Mouse (Mus musculus) heart, embryonic 16.5 days (tissue): ENCODE data around the gene Stra6l. TPM values are rescaled to one million over a fixed set of nuclear protein-coding genes. Genes with fewer than 3 reads are reported as not detected.
A peak's percentile ranks its signal among the peaks of the same experiment; 100 is the strongest.

Experiments used
- ATAC-seq: fragments of 200-750 bp; cut with Nextera tagmentation; replicated peaks from 2 replicates; pipeline ENCODE4 v1.8.0; 2017; ENCODE audit warnings: moderate number of reproducible peaks; ENCODE audit not compliant: insufficient read depth, low FRiP score; ENCODE audit errors: extremely low read depth
- H3K27ac ChIP-seq: fragments of 300-500 bp; sonication (generic); 2 replicates; pipeline ENCODE4 v1.5.1; 2014; ENCODE audit warnings: mild to moderate bottlenecking, low read length, control low read depth, moderate library complexity
- H3K27me3 ChIP-seq: fragments of 300-500 bp; sonication (generic); 2 replicates; pipeline ENCODE4 v1.6.1; 2014; ENCODE audit warnings: low read length, mixed read lengths; ENCODE audit not compliant: control insufficient read depth, insufficient read depth
- H3K36me3 ChIP-seq: fragments of 300-500 bp; sonication (generic); 2 replicates; pipeline ENCODE4 v1.6.1; 2014; ENCODE audit not compliant: control insufficient read depth, insufficient read depth
- H3K4me1 ChIP-seq: fragments of 300-500 bp; sonication (generic); 2 replicates; pipeline ENCODE4 v1.6.1; 2014; ENCODE audit warnings: low read length, mixed read lengths; ENCODE audit not compliant: control insufficient read depth, insufficient read depth
- H3K4me2 ChIP-seq: fragments of 300-500 bp; sonication (generic); 2 replicates; pipeline ENCODE4 v1.6.1; 2014; ENCODE audit warnings: low read depth, mild to moderate bottlenecking, control low read depth, low read length
- H3K4me3 ChIP-seq: fragments of 300-500 bp; sonication (generic); 2 replicates; pipeline ENCODE4 v1.5.1; 2014; ENCODE audit warnings: mild to moderate bottlenecking, control low read depth, low read length
- H3K9ac ChIP-seq: fragments of 300-500 bp; sonication (generic); 2 replicates; pipeline ENCODE4 v1.6.1; 2014; ENCODE audit warnings: low read length, control low read depth
- H3K9me3 ChIP-seq: fragments of 300-500 bp; sonication (generic); replicated peaks from 2 replicates; pipeline ENCODE4 v1.6.1; 2016; ENCODE audit warnings: low read length; ENCODE audit not compliant: control insufficient read depth
- WGBS: fragments of 180-500 bp; shearing (Covaris S2); extraction: QIAGEN DNeasy Blood & Tissue Kit; methylation state at CpG from one replicate; pipeline ENCODE4 v1.1.7; 2014; 5-methylcytosine and 5-hydroxymethylcytosine counted together
- polyA plus RNA-seq: library from polyadenylated mRNA; unstranded; fragments of >200 nt; fragmentation: Nextera tagmentation; extraction: Ambion mirVana; gene quantifications from 2 replicates; pipeline ENCODE4 v1.2.1, GENCODE M21; 2015

The Stra6l gene
- polyA plus RNA-seq, 1 experiment from 2014 or later, result 0.05 TPM

GRCm38 (mm10) chr4:45819208-45819931 lies 29.1 kb upstream of the Stra6l start:
- peak overlapping the region; percentile 64 for H3K4me2 ChIP-seq
- peaks cover 43% of the 10 kb centered on the region for H3K4me1 ChIP-seq
- no peaks in the 10 kb centered on the region for H3K9me3 ChIP-seq
- peaks cover 11% of the 10 kb centered on the region for H3K27me3 ChIP-seq
- H3K4me3 ChIP-seq, result peak overlapping the region; percentile 36
- peaks cover 2% of the 10 kb centered on the region; the same call in 1 of the 2 replicates for H3K36me3 ChIP-seq
- WGBS, result 2% methylated on average over 17 of the region's 17 CpGs
- H3K9ac ChIP-seq, result peak overlapping the region; percentile 64
- ATAC-seq, result peak; percentile 91
- H3K27ac ChIP-seq, result peak overlapping the region; percentile 94

GRCm38 (mm10) chr4:45820074-45820830 lies 28.2 kb upstream of the Stra6l start:
- ATAC-seq, result peak; percentile 82
- Histone ChIP-seq H3K4me1 (peaks cover 45% of the 10 kb centered on the region), H3K9ac (peak overlapping the region; percentile 67), H3K27ac (peak overlapping the region; percentile 94), H3K4me2 (peak overlapping the region; percentile 64), H3K4me3 (peak overlapping the region; percentile 36; the same call in 1 of the 2 replicates), H3K27me3 (peaks cover 19% of the 10 kb centered on the region), H3K36me3 (no peaks in the 10 kb centered on the region), H3K9me3 (no peaks in the 10 kb centered on the region)
- 14% methylated on average over 8 of the region's 8 CpGs for WGBS

DNA sequence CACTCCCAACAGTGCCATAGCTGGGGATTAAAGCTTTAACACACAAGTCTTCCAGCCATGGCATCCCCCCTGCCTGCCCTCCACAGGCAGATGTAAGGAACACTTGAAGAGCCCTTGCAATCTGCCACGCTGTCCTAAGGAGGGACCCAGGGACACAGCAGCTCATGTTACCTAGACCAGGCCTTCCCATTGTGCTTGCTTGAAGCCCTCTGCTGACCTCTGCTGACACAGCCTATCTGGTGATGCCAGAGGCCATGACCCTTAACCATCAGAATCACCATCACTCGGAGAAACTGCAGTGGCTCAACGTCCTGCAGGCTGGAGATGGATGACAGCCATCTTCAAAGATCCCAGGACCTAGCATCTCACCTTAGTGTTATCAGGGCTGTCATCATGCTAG lies 26.5 kb upstream of the Stra6l start:
- H3K27ac ChIP-seq, result no peak overlapping the region
- no peaks in the 10 kb centered on the region for H3K9me3 ChIP-seq
- no peak overlapping the region for H3K4me2 ChIP-seq
- no peak overlapping the region for H3K4me3 ChIP-seq
- no peaks in the 10 kb centered on the region for H3K36me3 ChIP-seq
- H3K4me1 ChIP-seq, result peaks cover 43% of the 10 kb centered on the region
- 56% methylated on average over 3 of the region's 3 CpGs for WGBS
- no peak for ATAC-seq
- peaks cover 36% of the 10 kb centered on the region for H3K27me3 ChIP-seq
- H3K9ac ChIP-seq, result no peak overlapping the region

DNA sequence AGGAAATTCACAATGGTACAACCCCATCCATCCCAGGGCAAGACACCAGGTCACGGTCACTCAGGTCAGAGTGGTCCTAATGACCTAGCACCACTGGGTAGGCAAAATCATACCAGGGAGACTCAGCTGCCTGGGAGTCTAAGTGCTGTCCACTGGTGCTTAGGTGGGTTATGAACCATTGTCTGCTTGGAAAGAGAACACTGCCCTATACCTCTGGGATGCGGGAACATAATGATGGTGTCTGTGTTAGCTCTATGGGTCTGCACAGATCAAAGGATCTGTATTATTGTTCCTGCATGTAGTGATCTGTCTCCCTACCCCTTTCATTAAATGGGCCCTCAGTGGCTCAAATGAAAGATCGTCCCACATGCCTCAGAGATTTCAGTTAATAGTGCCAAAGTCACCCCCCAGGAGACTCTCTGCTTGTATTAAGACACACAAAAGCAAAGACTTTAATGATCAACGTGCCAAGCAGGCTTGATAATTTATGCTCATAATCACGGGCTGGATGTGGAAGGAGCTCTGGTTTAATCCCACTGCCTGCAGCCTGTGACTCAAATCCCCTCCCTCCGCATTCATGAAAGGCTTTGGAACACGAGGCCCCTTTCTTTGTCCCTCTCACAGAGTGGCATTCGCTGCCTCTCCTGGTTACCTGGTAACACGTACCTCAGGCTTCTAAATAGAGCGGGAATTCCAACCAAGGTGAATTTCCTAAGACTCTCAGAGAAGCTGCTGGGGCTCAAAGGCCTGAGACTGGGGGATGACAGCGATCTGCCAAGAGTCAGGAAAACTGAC lies 25.5 kb upstream of the Stra6l start:
- peaks cover 46% of the 10 kb centered on the region for H3K27me3 ChIP-seq
- H3K4me1 ChIP-seq, result peaks cover 43% of the 10 kb centered on the region
- H3K27ac ChIP-seq, result no peak overlapping the region
- no peak overlapping the region for H3K4me2 ChIP-seq
- H3K4me3 ChIP-seq, result no peak overlapping the region
- ATAC-seq, result no peak
- H3K36me3 ChIP-seq, result no peaks in the 10 kb centered on the region
- no peaks in the 10 kb centered on the region for H3K9me3 ChIP-seq
- WGBS, result 45% methylated on average over 11 of the region's 11 CpGs
- H3K9ac ChIP-seq, result 0 out of 2 replicates have a peak overlapping the region, but pooled peaks have one; percentile 33

GRCm38 (mm10) chr4:45824049-45824760 lies 24.3 kb upstream of the Stra6l start:
- ATAC-seq, result no peak
- Histone ChIP-seq H3K27me3 (peaks cover 56% of the 10 kb centered on the region), H3K9me3 (no peaks in the 10 kb centered on the region), H3K4me2 (no peak overlapping the region), H3K4me1 (peaks cover 34% of the 10 kb centered on the region), H3K36me3 (no peaks in the 10 kb centered on the region), H3K27ac (no peak overlapping the region), H3K4me3 (no peak overlapping the region), H3K9ac (peak overlapping the region; percentile 3; the same call in 1 of the 2 replicates)
- 18% methylated on average over 10 of the region's 10 CpGs for WGBS

DNA sequence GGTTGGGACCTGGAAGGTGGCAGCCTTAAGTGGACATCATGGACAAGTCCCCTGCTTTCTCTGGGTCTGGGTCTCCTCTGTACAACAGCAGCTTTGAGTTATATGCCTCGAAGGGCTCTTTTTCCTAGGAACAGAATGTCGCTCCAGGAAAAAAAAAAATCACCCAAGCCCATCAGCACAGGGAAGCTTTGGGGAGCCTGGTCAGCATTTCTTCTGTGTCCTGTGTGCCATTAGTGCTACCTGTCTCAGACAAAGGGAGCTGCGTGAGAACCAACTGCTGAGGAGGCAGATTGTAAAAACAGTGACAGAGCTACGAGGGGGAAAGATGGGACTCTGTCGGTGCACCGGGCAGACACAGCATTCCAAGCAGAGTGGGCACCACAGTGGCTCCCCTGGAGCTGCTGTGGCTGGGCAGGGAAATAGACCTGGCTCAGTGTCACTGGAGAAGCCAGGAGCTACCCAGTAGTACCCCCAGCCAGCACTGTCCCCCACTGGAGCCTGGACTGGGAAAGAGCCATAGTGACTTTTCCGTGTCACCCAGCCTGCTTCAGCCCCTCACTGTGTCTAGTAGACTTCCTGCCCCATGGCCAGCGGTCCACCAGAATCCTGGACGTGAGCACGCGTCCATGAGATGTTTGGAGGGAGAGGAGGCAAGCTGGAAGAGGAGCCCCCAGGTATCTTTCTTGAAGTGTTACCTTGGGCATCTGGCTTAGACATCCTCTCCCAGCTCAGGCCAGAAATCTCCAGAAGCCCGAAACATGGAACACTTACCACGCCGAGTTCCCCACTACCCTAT lies 23.5 kb upstream of the Stra6l start:
- H3K4me1 ChIP-seq, result peaks cover 28% of the 10 kb centered on the region
- no peaks in the 10 kb centered on the region for H3K36me3 ChIP-seq
- H3K27me3 ChIP-seq, result peaks cover 56% of the 10 kb centered on the region
- H3K4me3 ChIP-seq, result no peak overlapping the region
- no peak overlapping the region; the same call in 1 of the 2 replicates for H3K9ac ChIP-seq
- ATAC-seq, result no peak
- H3K9me3 ChIP-seq, result no peaks in the 10 kb centered on the region
- H3K4me2 ChIP-seq, result no peak overlapping the region; the same call in 1 of the 2 replicates
- 38% methylated on average over 14 of the region's 14 CpGs for WGBS
- no peak overlapping the region for H3K27ac ChIP-seq

DNA sequence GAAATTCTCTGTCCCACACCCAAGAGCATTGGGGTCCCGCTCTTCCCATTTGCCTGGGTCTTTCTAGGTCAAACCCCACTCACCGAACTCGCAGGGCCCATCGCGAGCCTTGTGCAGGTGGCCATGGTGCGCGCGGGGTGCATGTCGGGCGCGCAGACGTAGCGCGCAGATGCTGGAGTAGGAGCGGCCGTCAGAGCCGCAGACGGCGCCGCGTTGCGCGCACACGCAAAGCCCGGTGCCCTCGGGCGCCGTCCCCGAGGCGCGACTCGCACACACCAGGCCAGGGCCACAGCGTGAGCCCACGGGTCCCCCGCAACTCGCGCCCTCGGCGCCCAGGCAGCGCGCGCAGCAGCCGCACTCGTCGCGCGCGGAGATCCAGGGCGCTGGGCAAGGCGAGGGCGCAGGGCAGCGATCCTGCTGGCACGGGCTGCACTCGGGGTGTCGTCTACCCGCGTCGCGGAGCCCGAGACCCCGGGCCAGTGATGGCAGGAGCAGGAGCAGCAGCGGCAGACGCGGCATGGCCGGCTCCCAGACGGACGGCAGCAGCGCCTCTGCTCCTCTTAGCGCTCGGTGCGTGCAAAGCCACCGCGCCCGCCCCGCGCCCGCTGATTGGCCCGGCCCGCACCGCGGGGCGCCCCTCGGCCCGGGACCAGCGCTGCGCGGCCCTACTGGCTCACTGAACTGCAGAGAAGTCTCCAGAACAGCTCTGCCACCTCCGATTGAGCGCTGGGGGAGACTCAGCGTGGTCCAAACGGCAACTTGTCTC lies 22.0 kb upstream of the Stra6l start, which contains the start of gene Igfbpl1:
Gene Igfbpl1, minus strand, starts transcription at position 649 of the 766 bp plus-strand sequence.
- H3K9me3 ChIP-seq, result no peaks in the 10 kb centered on the region
- ATAC-seq, result peak; percentile 72; the same call in 1 of the 2 replicates
- 1% methylated on average over 85 of the region's 91 CpGs for WGBS
- H3K4me3 ChIP-seq, result peak within 1 kb of the TSS; percentile 59
- no peaks in the 10 kb centered on the region for H3K36me3 ChIP-seq
- peak within 1 kb of the TSS; percentile 87 for H3K4me2 ChIP-seq
- H3K27ac ChIP-seq, result no peak within 1 kb of the TSS
- H3K27me3 ChIP-seq, result peaks cover 62% of the 10 kb centered on the region
- peaks cover 14% of the 10 kb centered on the region for H3K4me1 ChIP-seq
- peak within 1 kb of the TSS; percentile 74 for H3K9ac ChIP-seq
